Mouse (Mus musculus) kidney, postnatal 25 days (tissue): Measurements from ENCODE around the gene Sesn1.
"Not testable (repeated sequence)": the region's sequence is repeated elsewhere in the genome, so short reads cannot be mapped to it uniquely, and the experiment has no call there.

Experiments
- DNase-seq, 2 experiments: peaks; one replicate each; pipeline ENCODE4 v3.0.0; 2021; ENCODE audit warnings: mixed read lengths in 2 of 2

Sesn1 gene

DNA sequence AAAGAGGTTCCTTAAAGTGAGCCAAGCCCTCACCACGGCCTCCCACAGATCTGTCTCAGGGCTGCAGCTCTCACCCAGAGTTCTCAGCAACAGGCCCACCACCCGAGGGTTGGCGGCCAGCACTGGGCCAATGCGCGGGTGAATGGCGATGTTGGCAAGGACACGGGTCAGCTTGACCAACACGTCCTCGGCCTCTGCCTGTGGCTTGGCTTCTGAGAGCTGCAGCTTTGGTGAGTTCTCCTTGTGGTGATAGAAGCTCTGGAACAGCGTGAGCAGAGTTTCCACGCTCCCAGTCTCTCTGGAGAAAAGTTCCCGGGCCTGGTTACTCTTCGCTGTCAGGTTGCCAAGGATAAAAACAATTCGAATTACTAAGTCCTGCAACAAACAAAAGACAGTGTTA, 117.0 kb downstream of the Sesn1 start:
- no peak for DNase-seq

DNA sequence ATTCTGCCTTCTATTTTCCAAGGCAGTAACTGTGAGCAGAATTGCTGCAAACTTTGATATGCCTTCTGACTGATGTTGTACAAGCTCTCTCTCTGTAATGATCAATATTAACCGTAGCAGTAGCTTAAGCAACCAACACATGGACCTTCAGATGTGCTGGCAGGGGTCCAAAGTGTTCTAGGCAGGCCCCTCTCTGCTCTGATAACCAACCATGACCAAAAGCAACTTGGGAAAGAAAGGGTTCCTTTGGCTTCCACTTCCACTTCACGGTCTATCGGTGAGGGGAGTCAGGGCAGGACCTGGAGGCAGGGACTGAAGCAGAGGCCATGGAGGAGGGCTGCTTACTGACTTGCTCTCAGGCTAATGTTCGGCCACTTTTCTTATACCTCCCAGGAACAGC, 121.2 kb downstream of the Sesn1 start:
- DNase-seq, result peak in 1 of 2 experiments; percentile 28

DNA sequence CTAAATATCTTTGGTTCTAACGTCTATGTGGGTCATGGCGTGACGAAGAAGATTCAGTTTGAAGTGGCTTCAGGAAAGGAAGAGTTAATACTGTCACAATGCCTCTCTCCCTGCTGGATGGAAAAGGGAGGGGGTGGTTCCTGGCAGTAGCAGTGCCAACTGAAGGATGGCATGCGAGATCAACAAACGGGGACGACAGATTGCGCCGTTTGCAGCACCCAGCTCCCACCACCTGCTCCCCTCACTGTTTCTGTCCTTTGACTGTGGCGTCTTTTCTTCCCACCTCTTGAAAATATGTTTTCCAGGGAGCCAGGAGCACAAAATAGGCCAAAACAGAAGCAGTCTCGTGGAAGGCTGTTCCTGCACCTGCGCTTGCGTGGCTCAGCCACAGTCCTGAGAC, 122.2 kb downstream of the Sesn1 start:
- no peak for DNase-seq

DNA sequence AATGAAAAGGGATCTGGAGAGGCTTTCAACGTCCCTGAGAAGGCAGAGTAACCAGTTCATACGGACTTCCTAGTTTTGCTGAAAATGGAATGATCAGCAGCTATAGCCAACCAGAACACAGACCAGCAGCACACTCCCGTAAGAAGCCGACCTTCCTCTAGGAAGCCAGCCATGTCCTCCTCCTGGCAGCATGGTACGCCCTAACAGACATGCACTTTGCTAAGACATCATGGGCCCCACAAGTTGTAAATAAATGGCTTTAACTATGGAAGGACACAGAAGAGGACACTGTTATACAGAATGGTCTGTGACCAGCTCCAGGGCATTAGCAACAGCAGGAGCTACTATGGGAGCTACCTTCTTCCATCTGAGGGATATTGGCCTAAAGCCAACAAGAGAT, 123.2 kb downstream of the Sesn1 start:
- DNase-seq, result no peak

DNA sequence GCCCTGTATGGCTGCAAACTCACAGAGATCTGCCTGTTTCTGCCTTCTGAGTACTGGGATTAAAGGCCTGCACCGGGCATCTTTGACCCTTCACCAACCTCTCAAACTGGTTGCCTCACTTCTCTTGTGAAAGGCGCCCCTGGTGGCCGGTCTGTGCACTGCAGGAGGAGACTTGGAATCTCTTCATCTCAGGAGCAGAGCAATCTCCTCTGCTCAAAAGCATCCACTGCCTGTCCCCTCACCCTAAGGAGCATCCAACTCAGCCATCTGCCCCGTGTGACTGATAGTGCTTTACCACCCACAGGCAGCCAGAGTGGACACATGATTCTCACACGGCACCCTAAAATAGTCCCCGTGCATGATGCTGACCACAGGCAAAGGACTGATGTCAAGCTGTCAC, 123.8 kb downstream of the Sesn1 start:
- peak; percentile 51 to 67 for DNase-seq

DNA sequence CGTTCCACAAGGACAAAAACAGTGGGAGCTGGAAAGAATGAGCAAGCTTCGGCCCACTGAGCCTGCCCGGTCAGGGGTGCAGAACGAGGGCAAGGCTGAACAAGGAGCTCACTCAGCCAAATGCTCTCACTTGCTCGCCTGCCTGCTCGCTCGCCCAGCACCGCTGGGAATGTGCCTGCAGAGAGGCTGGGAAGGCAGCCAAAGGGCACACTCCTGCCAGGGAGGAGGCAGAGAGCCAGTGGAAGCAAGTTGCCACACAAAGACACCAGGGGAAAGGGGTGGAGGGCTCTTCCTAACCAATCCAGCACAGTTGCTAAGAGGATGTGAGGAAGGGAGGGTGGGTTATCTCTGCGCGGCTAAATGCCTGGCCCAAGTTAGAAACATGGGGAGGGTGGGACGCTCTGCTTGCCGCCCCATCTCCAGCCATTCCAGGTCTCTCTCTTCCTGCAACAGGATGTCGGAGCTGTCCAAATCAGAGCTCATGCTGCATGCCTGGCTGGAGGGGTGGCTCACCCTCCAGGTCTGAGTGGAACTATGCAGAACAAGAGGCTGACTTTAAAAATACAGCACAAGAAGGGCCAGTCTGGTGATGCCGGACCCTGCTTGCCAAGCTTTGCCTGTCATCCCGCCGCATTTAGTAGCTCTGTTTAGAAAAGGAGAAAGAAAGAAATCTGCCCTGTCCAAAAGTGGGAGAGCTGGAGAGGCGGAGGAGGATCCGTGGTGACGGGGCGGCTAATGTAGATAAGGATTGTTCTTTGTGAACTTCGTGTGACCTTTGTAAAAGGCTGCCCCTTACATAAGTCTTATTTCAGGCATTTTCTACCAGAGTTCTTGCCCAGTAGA, 125.1 kb downstream of the Sesn1 start:
- peak; percentile 94 to 97 for DNase-seq

DNA sequence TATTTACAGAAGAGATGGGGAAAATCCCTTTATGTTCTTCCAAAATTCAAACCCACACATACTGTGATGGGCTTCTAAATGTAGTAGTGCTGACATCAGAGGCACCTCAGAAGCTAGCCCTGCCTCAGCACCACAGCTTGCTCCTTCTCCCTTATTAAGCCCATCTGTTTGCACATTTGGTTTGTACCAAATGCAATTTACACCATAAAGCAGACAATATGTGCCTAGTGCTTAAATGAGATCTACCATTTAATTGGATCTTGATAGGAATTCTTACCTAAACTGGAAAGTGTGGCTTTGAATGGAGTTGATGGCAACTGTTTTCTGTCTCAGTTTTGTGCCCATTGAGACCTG, 125.7 kb downstream of the Sesn1 start:
- DNase-seq, result no peak

DNA sequence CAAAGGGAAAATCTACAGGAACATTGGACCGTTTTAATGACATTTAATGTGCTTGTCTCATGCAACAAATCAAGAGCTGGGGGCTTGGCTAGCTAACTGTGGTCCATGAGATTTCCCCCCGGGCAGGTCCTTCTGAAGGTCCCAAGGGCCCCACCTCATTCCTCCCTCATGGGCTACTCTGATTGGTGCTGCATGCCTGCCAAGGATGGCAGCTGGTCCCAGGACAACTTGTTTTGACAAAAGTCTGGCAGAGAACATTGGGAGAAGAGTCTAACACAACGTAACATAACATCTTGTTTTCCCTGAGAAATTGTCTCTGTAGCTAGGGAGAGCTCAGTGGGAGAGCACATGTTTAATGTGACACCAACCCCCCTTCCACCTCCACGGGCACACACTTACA, 126.4 kb downstream of the Sesn1 start:
- peak in 1 of 2 experiments; percentile 53 for DNase-seq

DNA sequence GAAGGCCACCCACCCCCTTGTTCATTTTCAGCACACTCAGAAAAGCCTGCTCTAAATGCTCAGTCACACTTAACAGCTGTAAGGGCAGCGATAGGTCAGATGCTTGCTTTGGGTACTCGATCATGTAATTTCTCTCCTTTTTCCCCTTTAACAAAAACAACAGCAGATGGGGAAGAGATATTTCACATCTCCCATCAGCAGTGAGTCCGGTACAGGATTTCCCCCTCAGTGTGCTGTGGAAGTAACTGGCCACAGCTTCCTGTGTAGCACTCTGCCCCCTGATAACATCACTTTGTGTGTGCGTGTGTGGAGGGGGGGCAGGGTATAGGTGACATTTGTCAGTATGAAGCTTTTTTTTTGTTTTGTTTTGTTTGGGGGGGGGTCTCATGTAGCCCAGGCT, 127.4 kb downstream of the Sesn1 start:
- DNase-seq, result peak; percentile 27 to 66

DNA sequence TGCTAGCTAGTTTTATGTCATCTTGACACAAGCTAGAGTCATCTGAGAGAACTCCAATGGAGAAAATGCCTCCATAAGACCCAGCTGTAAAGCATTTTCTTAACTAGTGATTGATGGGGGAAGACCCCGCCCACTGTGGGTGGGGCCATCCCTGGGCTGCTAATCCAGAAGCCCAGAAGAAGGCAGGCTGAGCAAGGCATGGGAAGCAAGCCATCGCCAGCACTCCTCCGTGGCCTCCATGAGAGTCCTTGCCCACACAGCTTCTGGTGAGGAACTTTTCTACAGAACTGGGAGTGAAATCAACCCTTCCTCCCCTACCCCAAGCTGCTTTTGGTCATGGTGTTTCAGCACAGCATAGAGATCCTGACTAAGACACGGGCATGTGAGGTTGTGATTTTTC, 129.4 kb downstream of the Sesn1 start:
- DNase-seq, result no peak

DNA sequence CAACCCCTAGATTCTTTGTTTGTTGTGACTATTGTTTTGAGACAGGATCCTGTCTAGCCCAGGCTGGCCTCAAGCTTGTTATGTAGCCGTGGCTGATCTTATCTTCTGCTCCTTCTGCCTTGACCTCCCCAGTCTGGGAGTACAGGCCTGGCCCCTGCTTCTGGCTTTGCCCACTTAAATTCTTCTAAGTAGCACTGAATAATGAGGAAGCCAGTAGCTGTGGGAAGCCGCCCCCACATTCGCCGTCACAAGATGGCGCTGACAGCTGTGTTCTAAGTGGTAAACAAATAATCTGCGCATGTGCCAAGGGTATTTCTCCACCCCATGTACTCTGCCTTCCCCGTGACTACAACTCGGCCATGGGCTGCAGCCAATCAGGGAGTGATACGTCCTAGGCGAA, 142.6 kb downstream of the Sesn1 start:
- not testable (repeated sequence) for DNase-seq

DNA sequence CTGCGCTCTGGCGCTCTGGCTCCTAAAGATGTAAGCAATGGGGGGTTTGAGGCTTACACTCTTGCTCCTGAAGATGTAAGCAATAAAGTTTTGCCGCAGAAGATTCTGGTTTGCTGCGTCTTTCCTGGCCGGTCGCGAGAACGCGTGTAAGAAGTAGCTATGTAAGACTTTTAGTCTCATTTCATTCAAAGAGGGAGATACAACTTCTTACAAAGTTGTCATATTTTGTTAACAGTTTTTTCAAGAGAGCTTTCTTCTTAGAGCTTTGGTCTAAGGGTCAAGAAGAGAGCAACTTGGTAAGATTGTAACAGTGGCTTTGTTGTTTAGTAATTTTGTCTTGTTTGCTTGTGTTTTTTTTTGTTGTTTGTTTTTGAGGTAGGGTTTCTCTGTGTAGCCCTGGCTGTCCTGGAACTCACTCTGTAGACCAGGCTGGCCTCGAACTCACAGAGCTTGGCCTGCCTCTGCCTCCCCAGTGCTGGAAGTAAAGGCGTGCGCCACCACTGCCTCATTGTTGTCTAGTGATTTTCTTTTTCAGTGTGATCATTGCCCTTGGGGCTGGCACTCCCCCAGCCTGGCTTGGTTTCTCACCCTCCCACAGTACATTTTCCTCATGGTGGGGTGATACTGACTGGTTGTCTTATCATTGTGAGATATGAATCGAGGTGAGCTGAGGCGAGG, 143.3 kb downstream of the Sesn1 start:
- DNase-seq, result no peak

DNA sequence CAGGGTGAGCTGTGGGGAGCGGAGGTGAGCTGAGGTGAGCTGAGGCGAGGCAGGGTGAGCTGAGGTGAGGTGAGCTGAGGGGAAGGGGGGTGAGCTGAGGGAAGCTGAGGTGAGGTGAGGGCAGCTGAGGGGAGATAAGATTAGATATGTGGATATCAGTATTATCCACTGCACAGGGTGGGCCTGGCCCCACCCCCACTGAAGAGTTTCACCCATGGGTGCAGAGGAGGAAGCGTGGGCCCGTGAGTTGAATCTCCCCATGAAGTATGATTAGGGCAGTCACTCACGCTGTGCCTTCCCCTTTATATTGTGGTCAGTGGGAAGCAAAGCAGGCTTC, 143.8 kb downstream of the Sesn1 start:
- no peak for DNase-seq

DNA sequence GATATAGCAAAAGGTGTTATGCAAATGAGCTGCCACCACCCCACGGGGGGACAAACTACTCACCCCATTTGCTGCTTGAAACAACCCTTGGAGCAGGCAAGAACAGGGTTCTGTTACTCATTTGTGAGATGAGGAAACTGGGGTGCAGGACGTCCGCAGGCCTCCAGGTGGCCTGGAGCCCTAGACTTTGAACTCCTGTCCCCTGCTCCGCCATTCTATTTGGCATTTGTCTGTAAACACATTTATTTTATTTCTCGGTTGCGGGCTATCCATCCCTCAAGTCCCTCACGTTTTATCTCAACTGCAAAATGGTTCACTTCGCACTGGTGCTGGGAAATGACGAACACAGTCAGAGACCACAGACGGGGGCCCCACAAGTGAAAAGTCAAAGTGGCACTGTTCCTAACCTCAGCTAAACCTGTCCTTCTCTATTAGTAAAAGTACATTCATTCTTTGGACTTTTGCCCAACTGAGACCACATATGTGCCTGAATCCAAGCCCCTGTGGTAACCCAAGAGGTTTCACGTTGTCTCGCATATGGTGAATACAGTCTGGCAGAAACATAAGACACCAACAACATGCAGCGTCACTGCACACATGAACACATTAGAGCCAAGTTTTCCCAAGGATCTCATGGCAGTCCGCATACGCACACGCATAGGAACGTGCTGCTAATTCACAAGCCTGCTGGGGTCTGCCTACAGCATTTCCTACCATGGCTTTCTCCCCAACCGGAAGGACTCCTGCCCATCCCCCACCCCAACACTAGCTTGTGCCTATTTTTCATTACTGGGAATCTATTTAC, 147.9 kb downstream of the Sesn1 start:
- DNase-seq, result peak; percentile 12 to 50
